Mouse (Mus musculus) forebrain, embryonic 16.5 days (tissue): ENCODE data around the gene Mal. TPM values are rescaled to one million over a fixed set of nuclear protein-coding genes. Genes with fewer than 3 reads are reported as not detected.

ENCODE experiments used
- ATAC-seq: fragments of 200-750 bp; cut with Nextera tagmentation; 2 replicates; pipeline ENCODE4 v1.8.0; 2017; ENCODE audit warnings: mild to moderate bottlenecking, moderate library complexity
- H3K27ac ChIP-seq: fragments of 300-500 bp; sonication (generic); 2 replicates; pipeline ENCODE4 v1.5.1; 2014; ENCODE audit warnings: low read length, control low read depth
- H3K27me3 ChIP-seq: fragments of 300-500 bp; sonication (generic); replicated peaks from 2 replicates; pipeline ENCODE4 v1.6.1; 2014; ENCODE audit warnings: low read length; ENCODE audit not compliant: control insufficient read depth, insufficient read depth
- H3K36me3 ChIP-seq: fragments of 300-500 bp; sonication (generic); 2 replicates; pipeline ENCODE4 v1.6.1; 2014; ENCODE audit not compliant: control insufficient read depth, insufficient read depth
- H3K4me1 ChIP-seq: fragments of 300-500 bp; sonication (generic); replicated peaks from 2 replicates; pipeline ENCODE4 v1.6.1; 2014; ENCODE audit warnings: low read length; ENCODE audit not compliant: control insufficient read depth, insufficient read depth
- H3K4me2 ChIP-seq: fragments of 300-500 bp; sonication (generic); 2 replicates; pipeline ENCODE4 v1.6.1; 2014; ENCODE audit warnings: mild to moderate bottlenecking, low read length, control low read depth
- H3K4me3 ChIP-seq: fragments of 300-500 bp; sonication (generic); replicated peaks from 2 replicates; pipeline ENCODE4 v1.5.1; 2014; ENCODE audit warnings: mild to moderate bottlenecking, low read length, control low read depth
- H3K9ac ChIP-seq: fragments of 300-500 bp; sonication (generic); replicated peaks from 2 replicates; pipeline ENCODE4 v1.6.1; 2014; ENCODE audit warnings: low read depth, low read length, control low read depth
- H3K9me3 ChIP-seq: fragments of 300-500 bp; sonication (generic); 2 replicates; pipeline ENCODE4 v1.6.1; 2016; ENCODE audit warnings: low read length; ENCODE audit not compliant: control insufficient read depth
- WGBS: fragments of 180-500 bp; shearing (Covaris S2); extraction: QIAGEN DNeasy Blood & Tissue Kit; methylation state at CpG from one replicate; pipeline ENCODE4 v1.1.7; 2014; 5-methylcytosine and 5-hydroxymethylcytosine counted together
- polyA plus RNA-seq: library from polyadenylated mRNA; unstranded; fragments of >200 nt; fragmentation: Nextera tagmentation; extraction: Ambion mirVana; gene quantifications from 2 replicates; pipeline ENCODE4 v1.2.1, GENCODE M21; 2015

Mal gene
- polyA plus RNA-seq, 1 experiment from 2014 or later, result 0.72 TPM

GRCm38 (mm10) chr2:127632601-127633000 is 23.9 kb downstream of the Mal start:
- ATAC-seq, result no peak
- no peaks in the 10 kb centered on the region for H3K27me3 ChIP-seq
- H3K36me3 ChIP-seq, result no peaks in the 10 kb centered on the region
- 72% methylated on average over 2 of the region's 2 CpGs for WGBS
- no peak overlapping the region for H3K4me2 ChIP-seq
- peaks cover 5% of the 10 kb centered on the region for H3K4me1 ChIP-seq
- no peak overlapping the region for H3K27ac ChIP-seq
- no peaks in the 10 kb centered on the region for H3K9me3 ChIP-seq
- no peak overlapping the region for H3K4me3 ChIP-seq
- no peak overlapping the region for H3K9ac ChIP-seq

GRCm38 (mm10) chr2:127627990-127628570 is 28.4 kb downstream of the Mal start:
- ATAC-seq, result peak; percentile 82
- H3K36me3 ChIP-seq, result no peaks in the 10 kb centered on the region
- H3K4me3 ChIP-seq, result no peak overlapping the region
- peaks cover 7% of the 10 kb centered on the region for H3K4me1 ChIP-seq
- H3K9ac ChIP-seq, result no peak overlapping the region
- no peaks in the 10 kb centered on the region for H3K27me3 ChIP-seq
- H3K9me3 ChIP-seq, result no peaks in the 10 kb centered on the region
- H3K27ac ChIP-seq, result no peak overlapping the region
- H3K4me2 ChIP-seq, result no peak overlapping the region
- WGBS, result 71% methylated on average over 6 of the region's 6 CpGs

GRCm38 (mm10) chr2:127627354-127627753 is 29.1 kb downstream of the Mal start:
- WGBS, result 41% methylated on average over 6 of the region's 6 CpGs
- Histone ChIP-seq H3K27ac (no peak overlapping the region), H3K36me3 (no peaks in the 10 kb centered on the region), H3K9ac (no peak overlapping the region), H3K4me3 (no peak overlapping the region), H3K27me3 (no peaks in the 10 kb centered on the region), H3K4me1 (peaks cover 8% of the 10 kb centered on the region), H3K4me2 (no peak overlapping the region), H3K9me3 (no peaks in the 10 kb centered on the region)
- ATAC-seq, result no peak

- Histone ChIP-seq H3K4me3 (no peak overlapping the region), H3K36me3 (no peaks in the 10 kb centered on the region), H3K4me1 (peaks cover 11% of the 10 kb centered on the region), H3K4me2 (no peak overlapping the region), H3K9ac (no peak overlapping the region), H3K27ac (no peak overlapping the region), H3K27me3 (no peaks in the 10 kb centered on the region), H3K9me3 (no peaks in the 10 kb centered on the region)
- no peak for ATAC-seq
- 77% methylated on average over 5 of the region's 5 CpGs for WGBS
Measured at GRCm38 (mm10) chr2:127625659-127626058, 30.8 kb downstream of the Mal start.

- Histone ChIP-seq H3K4me1 (peaks cover 11% of the 10 kb centered on the region), H3K36me3 (no peaks in the 10 kb centered on the region), H3K27ac (no peak overlapping the region), H3K9ac (no peak overlapping the region), H3K27me3 (no peaks in the 10 kb centered on the region), H3K4me2 (no peak overlapping the region), H3K9me3 (no peaks in the 10 kb centered on the region), H3K4me3 (no peak overlapping the region)
- 69% methylated on average over 2 of the region's 2 CpGs for WGBS
- no peak for ATAC-seq
Measured at GRCm38 (mm10) chr2:127624786-127625185, 31.7 kb downstream of the Mal start.

- ATAC-seq, result no peak
- no peak overlapping the region for H3K9ac ChIP-seq
- H3K4me3 ChIP-seq, result no peak overlapping the region
- peaks cover 3% of the 10 kb centered on the region; the same call in 1 of the 2 replicates for H3K4me1 ChIP-seq
- no peaks in the 10 kb centered on the region for H3K9me3 ChIP-seq
- H3K27ac ChIP-seq, result no peak overlapping the region
- no peaks in the 10 kb centered on the region for H3K27me3 ChIP-seq
- 31% methylated on average over 3 of the region's 3 CpGs for WGBS
- H3K36me3 ChIP-seq, result no peaks in the 10 kb centered on the region
- H3K4me2 ChIP-seq, result no peak overlapping the region
Measured at GRCm38 (mm10) chr2:127622065-127622464, 34.4 kb downstream of the Mal start.

- H3K4me3 ChIP-seq, result no peak overlapping the region
- H3K27me3 ChIP-seq, result no peaks in the 10 kb centered on the region
- no peak overlapping the region for H3K9ac ChIP-seq
- no peak overlapping the region for H3K27ac ChIP-seq
- H3K36me3 ChIP-seq, result no peaks in the 10 kb centered on the region
- no peak for ATAC-seq
- H3K9me3 ChIP-seq, result no peaks in the 10 kb centered on the region
- 91% methylated on average over 3 of the region's 3 CpGs for WGBS
- H3K4me2 ChIP-seq, result no peak overlapping the region
- H3K4me1 ChIP-seq, result peaks cover 3% of the 10 kb centered on the region; the same call in 1 of the 2 replicates
Measured at GRCm38 (mm10) chr2:127619311-127619710, 37.2 kb downstream of the Mal start.

GRCm38 (mm10) chr2:127612288-127612687 is 44.2 kb downstream of the Mal start:
- no peaks in the 10 kb centered on the region for H3K36me3 ChIP-seq
- no peak for ATAC-seq
- no peak overlapping the region for H3K27ac ChIP-seq
- no peaks in the 10 kb centered on the region for H3K4me1 ChIP-seq
- WGBS, result 96% methylated on average over 4 of the region's 4 CpGs
- no peaks in the 10 kb centered on the region for H3K9me3 ChIP-seq
- H3K27me3 ChIP-seq, result no peaks in the 10 kb centered on the region
- H3K4me2 ChIP-seq, result no peak overlapping the region
- H3K9ac ChIP-seq, result no peak overlapping the region
- no peak overlapping the region for H3K4me3 ChIP-seq

GRCm38 (mm10) chr2:127611386-127611785 is 45.1 kb downstream of the Mal start:
- Histone ChIP-seq H3K4me3 (no peak overlapping the region), H3K36me3 (peaks cover 4% of the 10 kb centered on the region; the same call in 1 of the 2 replicates), H3K9ac (no peak overlapping the region), H3K27me3 (no peaks in the 10 kb centered on the region), H3K4me2 (no peak overlapping the region), H3K27ac (no peak overlapping the region), H3K4me1 (no peaks in the 10 kb centered on the region), H3K9me3 (no peaks in the 10 kb centered on the region)
- WGBS, result 84% methylated on average over 4 of the region's 4 CpGs
- ATAC-seq, result no peak

- 4% methylated on average over 5 of the region's 5 CpGs for WGBS
- Histone ChIP-seq H3K36me3 (peaks cover 13% of the 10 kb centered on the region; the same call in 1 of the 2 replicates), H3K27ac (no peak overlapping the region), H3K4me1 (no peaks in the 10 kb centered on the region), H3K27me3 (no peaks in the 10 kb centered on the region), H3K4me3 (no peak overlapping the region), H3K4me2 (no peak overlapping the region), H3K9ac (no peak overlapping the region), H3K9me3 (no peaks in the 10 kb centered on the region)
- ATAC-seq, result no peak
Measured at GRCm38 (mm10) chr2:127608986-127609385, 47.5 kb downstream of the Mal start.
